10 mouse cellular contexts compared by ENCODE assay signal in the genomic region with DNA sequence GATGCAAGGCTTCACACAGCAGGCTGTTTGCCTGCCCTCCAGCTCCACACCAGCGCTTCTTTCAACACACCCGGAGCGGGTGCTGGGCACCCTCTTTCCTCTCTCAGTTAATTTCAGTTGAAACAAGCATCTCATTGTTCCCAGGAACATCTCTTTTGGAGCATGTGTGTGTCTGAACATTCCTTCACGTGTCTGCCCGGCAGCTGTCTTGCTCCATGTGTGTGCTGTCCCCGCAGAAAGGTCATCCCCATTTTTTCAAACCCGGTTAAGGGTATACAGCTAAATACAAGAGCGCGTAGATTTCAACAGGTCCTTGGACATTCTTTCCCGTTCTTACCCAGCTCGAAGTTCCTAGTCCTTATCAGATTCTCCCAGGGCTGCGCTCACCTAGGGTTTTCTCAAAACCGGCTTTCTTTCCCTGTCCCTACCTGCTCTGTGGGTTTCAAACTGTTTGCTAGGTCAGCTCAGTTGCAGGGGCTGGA.
A peak's percentile ranks its signal among the peaks of the same experiment; 100 is the strongest.
DNase-seq lines count a peak whose midpoint lies in the region; ATAC-seq and TF ChIP-seq lines count a peak whose summit lies in the region.
"Had no signal": no experiment of that assay in that cellular context is flagged by ENCODE, and none has a peak within 500 bp of the region (broad histone marks: within the 10 kb centered on the region; RNA-seq: fewer than 3 reads in every experiment).

No protein-coding gene starts in this region.

- 0 out of 2 replicates have a peak, but pooled peaks cover 4% of the 10 kb centered on the region for H3K4me1 ChIP-seq in kidney, postnatal 0 days (replicated peaks; ENCODE audit: insufficient read depth, low read length)
- peaks cover 18% of the 10 kb centered on the region for H3K4me1 ChIP-seq in embryonic facial prominence, embryonic 13.5 days
- no peaks in the 10 kb centered on the region; the same call in 1 of the 2 replicates for H3K4me1 ChIP-seq in intestine, embryonic 14.5 days (replicated peaks; ENCODE audit: control insufficient read depth, insufficient read depth, low read length)
- peaks cover 9% of the 10 kb centered on the region for H3K4me1 ChIP-seq in neural tube, embryonic 13.5 days (replicated peaks)

- H3K9me3 ChIP-seq in kidney, postnatal 0 days (replicated peaks; ENCODE audit: low read length): no peaks in the 10 kb centered on the region
- no peaks in the 10 kb centered on the region for H3K9me3 ChIP-seq in embryonic facial prominence, embryonic 13.5 days
- no peaks in the 10 kb centered on the region for H3K9me3 ChIP-seq in intestine, embryonic 14.5 days (ENCODE audit: control insufficient read depth, low read length)
- no peaks in the 10 kb centered on the region for H3K9me3 ChIP-seq in neural tube, embryonic 13.5 days

- H3K9ac ChIP-seq in kidney, postnatal 0 days (ENCODE audit: low read depth, low read length): no peak overlapping the region
- no peak overlapping the region for H3K9ac ChIP-seq in embryonic facial prominence, embryonic 13.5 days
- no peak overlapping the region for H3K9ac ChIP-seq in intestine, embryonic 14.5 days (ENCODE audit: low read length)
- no peak overlapping the region for H3K9ac ChIP-seq in neural tube, embryonic 13.5 days
- H3K9ac ChIP-seq: liver, embryonic 14.5 days had no signal

- DNase-seq in kidney, postnatal 0 days (ENCODE audit: low spot score): no peak
- DNase-seq in kidney, postnatal 14 days: no peak
- DNase-seq in intestine, embryonic 14.5 days (ENCODE audit: low spot score): no peak
- no peak for DNase-seq in testis, postnatal 10 days (ENCODE audit: low spot score)
- DNase-seq in cerebellum, adult 9-10 months: no peak
- no peak for DNase-seq in adipocyte (ENCODE audit: low spot score)

- no peaks in the 10 kb centered on the region for H3K36me3 ChIP-seq in kidney, postnatal 0 days (ENCODE audit: insufficient read depth, low read length)
- H3K36me3 ChIP-seq in embryonic facial prominence, embryonic 13.5 days: no peaks in the 10 kb centered on the region
- H3K36me3 ChIP-seq in intestine, embryonic 14.5 days (ENCODE audit: control insufficient read depth, insufficient read depth, low read length): no peaks in the 10 kb centered on the region
- H3K36me3 ChIP-seq in neural tube, embryonic 13.5 days: no peaks in the 10 kb centered on the region
- H3K36me3 ChIP-seq: G1E had no signal

- ATAC-seq in kidney, postnatal 0 days (replicated peaks; ENCODE audit: low FRiP score, low read depth): no peak
- ATAC-seq in embryonic facial prominence, embryonic 13.5 days (ENCODE audit: insufficient number of reproducible peaks, insufficient read depth, low FRiP score, low TSS enrichment, low read depth): no peak
- ATAC-seq in intestine, embryonic 14.5 days (replicated peaks; ENCODE audit: low FRiP score, low TSS enrichment, low read depth): no peak
- peak; percentile 43; the same call in 1 of the 2 replicates for ATAC-seq in neural tube, embryonic 13.5 days (ENCODE audit: low read depth)

- TF ChIP-seq CTCF in kidney, postnatal 0 days (IDR thresholded peaks at IDR 0.05; ENCODE audit: low read depth): no peak

- H3K27ac ChIP-seq in kidney, postnatal 0 days: no peak overlapping the region
- no peak overlapping the region for H3K27ac ChIP-seq in embryonic facial prominence, embryonic 13.5 days
- no peak overlapping the region for H3K27ac ChIP-seq in intestine, embryonic 14.5 days (ENCODE audit: low read depth)
- no peak overlapping the region for H3K27ac ChIP-seq in neural tube, embryonic 13.5 days (replicated peaks)
- H3K27ac ChIP-seq: liver, embryonic 14.5 days had no signal

- no peaks in the 10 kb centered on the region for H3K27me3 ChIP-seq in kidney, postnatal 0 days (ENCODE audit: insufficient read depth, low read length)
- no peaks in the 10 kb centered on the region for H3K27me3 ChIP-seq in embryonic facial prominence, embryonic 13.5 days
- H3K27me3 ChIP-seq in intestine, embryonic 14.5 days (replicated peaks; ENCODE audit: control insufficient read depth, insufficient read depth, low read length): no peaks in the 10 kb centered on the region
- no peaks in the 10 kb centered on the region for H3K27me3 ChIP-seq in neural tube, embryonic 13.5 days

- 36% methylated on average over 13 of the region's 13 CpGs for WGBS in kidney, postnatal 0 days
- 12% methylated on average over 13 of the region's 13 CpGs for WGBS in embryonic facial prominence, embryonic 13.5 days
- 14% methylated on average over 13 of the region's 13 CpGs for WGBS in intestine, embryonic 14.5 days
- WGBS in neural tube, embryonic 13.5 days: 19% methylated on average over 13 of the region's 13 CpGs

- H3K4me2 ChIP-seq in kidney, postnatal 0 days (ENCODE audit: low read length): 0 out of 2 replicates have a peak overlapping the region, but pooled peaks have one; percentile 1
- peak overlapping the region; percentile 38 for H3K4me2 ChIP-seq in embryonic facial prominence, embryonic 13.5 days
- H3K4me2 ChIP-seq in intestine, embryonic 14.5 days (ENCODE audit: low read length): peak overlapping the region; percentile 11
- peak overlapping the region; percentile 21 for H3K4me2 ChIP-seq in neural tube, embryonic 13.5 days

- H3K4me3 ChIP-seq in kidney, postnatal 0 days (replicated peaks; ENCODE audit: low read depth, low read length): no peak overlapping the region
- no peak overlapping the region for H3K4me3 ChIP-seq in embryonic facial prominence, embryonic 13.5 days
- H3K4me3 ChIP-seq in intestine, embryonic 14.5 days (ENCODE audit: low read depth, low read length): no peak overlapping the region
- H3K4me3 ChIP-seq in neural tube, embryonic 13.5 days: no peak overlapping the region
